Mouse (Mus musculus) lung, postnatal 36 days (tissue): ENCODE measurements at regions not wholly inside any gene's neighbourhood (a gene's known extent, or its start where the extent isn't known, plus 50 kb on each side); places are given as distances from the start of the nearest gene placed in this dataset.
"Not testable (repeated sequence)": the region's sequence is repeated elsewhere in the genome, so short reads cannot be mapped to it uniquely, and the experiment has no call there.

Experiments
- DNase-seq: peaks from one replicate; pipeline ENCODE4 v3.0.0; 2022; ENCODE audit warnings: mixed read lengths

DNA sequence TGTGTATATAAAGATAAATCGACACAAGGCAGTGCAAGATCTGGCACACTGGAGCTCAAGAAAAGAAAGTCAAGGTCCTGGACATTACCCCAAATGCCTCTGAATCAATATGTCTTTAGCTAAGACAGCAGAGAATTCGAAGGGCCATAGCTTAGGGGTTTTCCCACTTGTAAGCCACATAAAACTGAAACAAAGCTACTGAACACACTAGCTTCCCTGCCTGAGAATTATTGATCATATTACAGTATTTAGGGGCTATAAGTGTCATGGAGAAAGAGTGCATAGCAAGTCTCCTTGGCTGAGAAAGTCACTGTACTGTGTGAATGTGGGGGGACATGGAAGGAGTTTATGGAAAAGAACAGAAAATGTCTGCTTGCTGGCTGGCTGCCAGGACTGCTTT, 207.3 kb upstream of the Htr1f start:
- no peak for DNase-seq

GRCm38 (mm10) chr16:65315052-65315451, 205.3 kb upstream of the Pou1f1 start:
- DNase-seq: no peak

- no peak for DNase-seq
Observed at GRCm38 (mm10) chr16:65332412-65332811, 187.9 kb upstream of the Pou1f1 start.

GRCm38 (mm10) chr16:65339225-65339624, 181.1 kb upstream of the Pou1f1 start:
- DNase-seq: no peak

DNA sequence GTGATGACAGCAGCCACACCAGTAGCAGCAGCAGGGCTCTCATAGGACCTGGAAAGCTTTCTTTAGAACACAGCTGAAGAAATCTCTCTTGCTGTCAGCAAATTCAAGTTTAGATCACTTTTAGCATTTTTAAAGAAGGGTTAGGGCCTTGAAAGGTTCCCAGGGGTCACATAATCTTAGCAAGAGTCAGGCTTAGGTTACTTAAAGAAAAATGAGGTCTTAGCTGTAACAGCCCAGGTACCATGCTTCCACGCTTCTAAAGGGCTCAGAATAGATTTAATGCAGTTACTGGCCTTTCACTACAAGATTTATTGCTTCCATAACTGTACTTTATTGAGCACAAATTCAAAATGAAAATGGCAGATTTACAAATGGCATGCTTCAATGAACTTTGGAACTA, 160.4 kb upstream of the Pou1f1 start:
- no peak for DNase-seq

DNA sequence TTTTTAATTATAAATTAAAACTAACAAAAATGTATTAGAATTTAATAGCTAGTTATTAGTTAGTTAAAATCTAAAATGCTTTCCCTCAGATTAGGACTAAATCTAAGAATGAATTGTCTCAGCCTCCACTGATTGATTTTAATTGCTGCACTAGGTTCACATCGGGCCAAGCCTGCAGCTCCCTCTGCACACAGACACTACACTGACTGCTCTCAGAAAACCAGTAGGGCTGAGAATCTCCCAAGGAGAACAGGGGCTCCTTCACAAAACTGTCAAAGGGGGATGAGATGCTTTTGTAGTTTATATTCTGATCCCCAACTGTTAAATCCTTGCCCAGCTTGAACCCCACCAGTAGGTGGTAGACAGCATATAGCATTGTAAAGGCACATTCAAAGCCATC, 151.0 kb upstream of the Pou1f1 start:
- no peak for DNase-seq

DNA sequence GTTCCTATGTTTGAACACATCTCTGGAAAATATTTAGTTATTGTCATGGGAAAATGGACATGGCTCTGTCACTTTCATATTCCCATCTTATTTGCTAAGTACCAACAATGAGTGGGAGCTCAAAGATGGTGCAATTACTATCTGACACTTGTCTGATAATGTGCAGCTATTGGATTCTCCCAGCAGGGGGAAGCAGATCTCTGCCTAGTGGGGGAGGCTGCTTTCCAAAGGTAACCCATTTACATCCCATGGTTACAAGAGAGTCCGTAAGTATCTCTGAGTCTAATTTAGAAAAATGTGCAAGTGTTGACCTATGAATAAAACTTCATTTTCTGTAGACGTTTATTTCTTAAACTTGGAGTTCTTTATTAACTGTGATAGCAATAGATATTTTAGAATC, 149.4 kb upstream of the Pou1f1 start:
- peak; percentile 21 for DNase-seq

DNA sequence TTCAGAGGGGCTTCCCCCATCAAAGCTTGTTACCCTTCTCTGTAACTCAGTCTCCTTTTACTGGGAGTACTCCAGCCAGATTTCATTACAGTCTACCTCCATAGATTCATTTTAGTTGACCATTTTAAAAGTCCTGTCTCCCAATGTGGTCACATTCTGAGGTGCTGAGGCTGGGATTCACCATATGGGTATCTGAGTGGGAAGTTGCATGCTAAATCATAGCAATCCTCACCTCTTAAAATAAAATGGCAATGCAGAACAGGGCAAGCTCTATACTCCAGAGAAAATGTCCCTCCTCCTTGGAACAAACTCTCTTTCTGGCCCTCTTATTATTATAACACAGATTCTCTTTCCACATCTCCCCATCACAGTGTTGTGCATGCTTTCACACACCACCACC, 143.8 kb upstream of the Pou1f1 start:
- no peak for DNase-seq

- DNase-seq: no peak
Observed at GRCm38 (mm10) chr16:65378276-65378675, 142.0 kb upstream of the Pou1f1 start.

- no peak for DNase-seq
Observed at GRCm38 (mm10) chr16:65379939-65380338, 140.4 kb upstream of the Pou1f1 start.

- no peak for DNase-seq
Observed at GRCm38 (mm10) chr16:65403926-65404648, 116.2 kb upstream of the Pou1f1 start.

- no peak for DNase-seq
Observed at GRCm38 (mm10) chr16:65404816-65405215, 115.5 kb upstream of the Pou1f1 start.

- no peak for DNase-seq
Observed at GRCm38 (mm10) chr16:65405824-65406556, 114.3 kb upstream of the Pou1f1 start.

GRCm38 (mm10) chr16:65432046-65432445, 88.3 kb upstream of the Pou1f1 start:
- not testable (repeated sequence) for DNase-seq

GRCm38 (mm10) chr16:65436076-65436475, 84.2 kb upstream of the Pou1f1 start:
- no peak for DNase-seq

- DNase-seq: no peak
Observed at GRCm38 (mm10) chr16:65441954-65442353, 78.4 kb upstream of the Pou1f1 start.

- DNase-seq: peak; percentile 51
Observed at GRCm38 (mm10) chr16:65448810-65449209, 71.5 kb upstream of the Pou1f1 start.

DNA sequence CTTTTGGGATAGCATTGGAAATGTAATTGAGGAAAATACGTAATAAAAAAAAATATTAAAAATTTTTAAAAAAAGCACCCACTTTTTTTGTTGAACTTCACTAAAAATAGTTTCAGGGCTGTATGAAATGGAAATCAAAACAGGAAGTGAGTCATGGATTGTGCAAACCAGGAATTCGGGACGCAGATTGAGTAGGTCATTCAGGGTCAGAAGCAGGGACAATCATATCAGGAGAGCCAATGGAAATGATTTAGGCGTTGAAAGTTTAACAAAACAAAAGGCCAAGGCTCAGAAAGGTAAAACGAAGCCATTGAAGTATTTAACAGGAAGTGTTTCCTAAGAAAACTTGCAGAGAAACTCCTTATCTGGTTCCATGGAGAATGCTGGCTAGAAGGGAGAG, 69.6 kb upstream of the Pou1f1 start:
- peak; percentile 19 for DNase-seq

DNA sequence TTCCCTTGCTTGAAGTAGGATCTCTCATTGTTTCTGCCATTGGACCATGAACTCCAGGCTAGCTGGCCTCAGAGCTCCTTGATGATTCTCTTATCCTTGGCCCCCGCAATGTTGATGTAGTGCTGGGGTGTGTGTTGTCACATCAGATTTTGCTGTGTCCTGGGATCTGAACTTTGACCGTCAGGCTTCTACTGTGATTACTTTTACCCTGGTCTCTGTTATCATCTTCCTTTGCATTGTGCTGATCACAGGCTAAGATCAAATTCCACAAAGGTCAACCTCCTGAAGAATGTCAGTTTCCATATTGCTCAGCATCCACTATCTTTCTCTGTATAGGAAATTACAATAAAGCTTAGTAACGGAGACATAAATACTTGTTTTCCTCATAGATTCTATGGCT, 68.4 kb upstream of the Pou1f1 start:
- DNase-seq: no peak

DNA sequence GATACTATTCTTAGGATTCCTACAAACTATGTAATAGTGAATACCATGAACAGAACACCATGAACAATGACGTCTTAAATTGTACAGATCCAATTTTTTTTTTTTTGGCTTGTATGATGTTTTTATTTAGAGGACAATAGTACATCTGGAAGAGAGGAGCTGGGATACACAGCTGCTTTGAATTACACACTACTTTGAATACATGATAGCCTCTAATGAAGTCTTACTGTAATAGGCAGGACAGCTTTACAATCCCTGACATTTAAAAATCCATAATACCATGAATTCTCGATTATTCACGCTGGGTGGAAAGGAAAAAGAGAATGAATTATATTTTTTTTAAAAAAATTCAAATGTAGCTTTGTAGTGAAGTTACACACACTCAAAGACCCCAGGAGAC, 63.4 kb upstream of the Pou1f1 start:
- not testable (repeated sequence) for DNase-seq

DNA sequence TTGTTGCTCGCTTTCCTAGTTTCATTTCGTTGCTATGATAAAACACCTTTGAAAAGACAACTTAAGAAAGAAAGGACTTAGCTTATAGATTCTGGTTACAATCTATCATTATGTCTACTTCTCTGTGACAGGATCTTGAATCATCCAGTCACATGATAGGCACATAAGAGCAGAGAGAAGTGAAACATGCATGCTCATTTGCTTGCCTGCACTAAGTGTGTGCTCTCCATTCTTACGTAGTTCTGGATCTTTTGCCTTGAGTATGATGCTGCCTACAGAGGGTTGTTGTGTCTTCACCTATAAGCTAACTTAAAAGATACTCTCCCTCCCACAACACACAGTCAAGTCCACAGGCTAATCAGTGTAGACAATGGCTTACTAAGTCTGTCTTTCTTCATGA, 62.1 kb upstream of the Pou1f1 start:
- no peak for DNase-seq

- no peak for DNase-seq
Observed at GRCm38 (mm10) chr16:65469681-65470080, 50.6 kb upstream of the Pou1f1 start.
